Mouse (Mus musculus): Measurements from ENCODE around the gene Nectin2.

- 0 out of 2 replicates have a peak, but pooled peaks have one; percentile 20 for TF ChIP-seq POLR2A (IDR thresholded peaks at IDR 0.05; ENCODE audit: control insufficient read depth, extremely low read depth, insufficient read depth, low read length, poor library complexity)
- no peak for TF ChIP-seq CTCF (IDR thresholded peaks at IDR 0.05; ENCODE audit: borderline replicate concordance, control insufficient read depth, extremely low read depth, insufficient read depth, low read length, poor library complexity)
Measured at GRCm38 (mm10) chr7:19698907-19699826, 51.1 kb downstream of the Nectin2 start, which contains the start of gene Apoe.
